Comparison of ENCODE assay signal across 13 mouse cellular contexts in the genomic region with DNA sequence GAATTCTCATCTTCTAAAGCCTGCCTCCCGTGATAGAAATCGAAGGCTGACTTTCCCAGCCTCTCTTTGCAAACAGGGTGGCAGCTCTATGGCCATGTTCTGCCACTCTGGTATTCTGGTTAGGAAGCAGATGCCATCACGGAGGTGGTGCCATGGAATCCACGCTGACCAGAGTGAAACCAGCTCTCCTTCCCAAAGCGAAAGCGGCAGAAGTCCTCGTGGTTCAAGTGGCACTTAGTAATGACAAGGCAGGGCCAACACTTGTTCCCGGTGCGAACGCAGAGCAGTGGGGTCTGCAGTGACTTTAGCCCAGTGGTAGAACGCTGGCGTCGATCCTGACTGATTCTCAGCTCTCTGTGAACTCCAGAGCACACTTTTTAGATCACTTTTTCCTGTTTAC. TPM values are rescaled to one million over a fixed set of nuclear protein-coding genes. Genes with fewer than 3 reads are reported as not detected.
DNase-seq lines count a peak whose midpoint lies in the region; ATAC-seq lines count a peak whose summit lies in the region.
"Had no signal": no experiment of that assay in that cellular context is flagged by ENCODE, and none has a peak within 500 bp of the region (broad histone marks: within the 10 kb centered on the region; RNA-seq: fewer than 3 reads in every experiment).

No protein-coding gene starts in this region.

- H3K9me3 ChIP-seq in heart, embryonic 11.5 days (replicated peaks; ENCODE audit: control insufficient read depth, low read length) = no peaks in the 10 kb centered on the region
- H3K9me3 ChIP-seq in forebrain, embryonic 13.5 days (replicated peaks) = no peaks in the 10 kb centered on the region

- no peak overlapping the region for H3K9ac ChIP-seq in heart, embryonic 11.5 days (ENCODE audit: low read depth, low read length)
- no peak overlapping the region for H3K9ac ChIP-seq in forebrain, embryonic 13.5 days

- no peak for ATAC-seq in heart, embryonic 11.5 days (replicated peaks; ENCODE audit: insufficient number of reproducible peaks, low FRiP score, low TSS enrichment)
- peak; percentile 50 to 69 for ATAC-seq in hematopoietic stem cell, adult 5-6 weeks (replicated peaks in 1 of 2; ENCODE audit: insufficient read depth in 1 of 2, low FRiP score in 2 of 2, low TSS enrichment in 1 of 2, low read depth in 1 of 2, poor library complexity in 2 of 2, severe bottlenecking in 2 of 2)
- no peak for ATAC-seq in forebrain, embryonic 13.5 days
- ATAC-seq: forebrain, embryonic 14.5 days had no signal

- H3K4me1 ChIP-seq in heart, embryonic 11.5 days (ENCODE audit: control insufficient read depth, insufficient read depth, low read length) = no peaks in the 10 kb centered on the region
- H3K4me1 ChIP-seq in forebrain, embryonic 13.5 days = no peaks in the 10 kb centered on the region

- H3K4me3 ChIP-seq in heart, embryonic 11.5 days (ENCODE audit: low read depth, low read length) = no peak overlapping the region
- H3K4me3 ChIP-seq in forebrain, embryonic 13.5 days = no peak overlapping the region
- H3K4me3 ChIP-seq: heart, adult 2 months had no signal

- no peak overlapping the region for H3K27ac ChIP-seq in heart, embryonic 11.5 days (ENCODE audit: low read depth, low read length)
- H3K27ac ChIP-seq in forebrain, embryonic 13.5 days = no peak overlapping the region
- H3K27ac ChIP-seq: heart, adult 2 months had no signal

- peak overlapping the region; percentile 36 for H3K4me2 ChIP-seq in heart, embryonic 11.5 days
- no peak overlapping the region for H3K4me2 ChIP-seq in forebrain, embryonic 13.5 days

- 62% methylated on average over 13 of the region's 13 CpGs for WGBS in heart, embryonic 11.5 days (ENCODE audit: insufficient replicate concordance)
- 91% methylated on average over 13 of the region's 13 CpGs for WGBS in forebrain, embryonic 13.5 days

- no peaks in the 10 kb centered on the region for H3K36me3 ChIP-seq in heart, embryonic 11.5 days (ENCODE audit: control insufficient read depth, insufficient read depth, low read length)
- H3K36me3 ChIP-seq in forebrain, embryonic 13.5 days (ENCODE audit: poor library complexity, severe bottlenecking) = no peaks in the 10 kb centered on the region

- no peaks in the 10 kb centered on the region for H3K27me3 ChIP-seq in heart, embryonic 11.5 days (ENCODE audit: control insufficient read depth, insufficient read depth, low read length)
- no peaks in the 10 kb centered on the region for H3K27me3 ChIP-seq in forebrain, embryonic 13.5 days

- DNase-seq in heart, adult 18-20 months = no peak
- DNase-seq in A20 (ENCODE audit: low read depth, low spot score) = peak; percentile 49
- DNase-seq in lung, postnatal 4 days = peak; percentile 39 to 54
- no peak for DNase-seq in cerebellum, adult 18-20 months
- no peak for DNase-seq in gastrocnemius, adult 18-20 months (ENCODE audit: low spot score)
- DNase-seq: heart, adult 2 months; kidney, adult 11 months had no signal

RNA-seq across cellular contexts. Expression of a gene that starts 26.0 kb away (rescaled TPM):
- not detected in 2 replicates for polyA plus RNA-seq in heart, embryonic 11.5 days (2014; fragmentation: Nextera tagmentation; extraction: Ambion mirVana)
- not detected for total RNA-seq in heart, adult 18-20 months (2021)
- not detected in 2 replicates for total RNA-seq in hematopoietic stem cell, adult 5-6 weeks (2017)
- total RNA-seq in gastrocnemius, adult 18-20 months (2021) = not detected
- not detected in 2 replicates for polyA plus RNA-seq in forebrain, embryonic 13.5 days (2015; fragmentation: Nextera tagmentation; extraction: Ambion mirVana)
- total RNA-seq: heart, adult 2 months; layer of hippocampus, postnatal 25 days had no signal
- polyA plus RNA-seq: forebrain, embryonic 14.5 days; heart, adult 2 months; neural tube, embryonic 14.5 days had no signal

RNA-seq across cellular contexts. Expression of a gene that starts 26.6 kb away (rescaled TPM):
- 27.4 and 28.5 TPM in 2 replicates for polyA plus RNA-seq in heart, embryonic 11.5 days (2014; fragmentation: Nextera tagmentation; extraction: Ambion mirVana)
- total RNA-seq in heart, adult 18-20 months (2021) = 10 to 100 TPM; 21.3 to 22.6 TPM
- total RNA-seq in hematopoietic stem cell, adult 5-6 weeks (2017) = 23.1 and 26.9 TPM in 2 replicates
- total RNA-seq in gastrocnemius, adult 18-20 months (2021) = 10 to 100 TPM; 39.8 to 44.3 TPM
- 18.1 TPM in 2 replicates for polyA plus RNA-seq in forebrain, embryonic 13.5 days (2015; fragmentation: Nextera tagmentation; extraction: Ambion mirVana)

Comparison
In these comparisons a context has a peak if more than half of its experiments do, and no peak if none do; other contexts are left out.
1. ATAC-seq: peak in hematopoietic stem cell, adult 5-6 weeks (2 of 2); none in heart, embryonic 11.5 days (single experiment) and forebrain, embryonic 13.5 days (single experiment).
2. DNase-seq: peak in A20 (single experiment) and lung, postnatal 4 days (2 of 2); none in heart, adult 18-20 months (0 of 2), cerebellum, adult 18-20 months (0 of 2) and gastrocnemius, adult 18-20 months (single experiment).